Mouse (Mus musculus): ENCODE measurements at regions not wholly inside any gene's neighbourhood (a gene's known extent, or its start where the extent isn't known, plus 50 kb on each side); places are given as distances from the start of the nearest gene placed in this dataset.

- no peaks in the 10 kb centered on the region for H3K27me3 ChIP-seq (replicated peaks)
- no peak for ATAC-seq (replicated peaks)
- 82% methylated on average over 4 of the region's 4 CpGs for WGBS
These were observed 58.7 kb downstream of the Ccdc185 start for GRCm38 (mm10) chr1:182690323-182690722.

GRCm38 (mm10) chr1:182689741-182690140 is 59.2 kb downstream of the Ccdc185 start:
- H3K27ac ChIP-seq: no peak overlapping the region
- 83% methylated on average over 6 of the region's 6 CpGs for WGBS
- ATAC-seq (replicated peaks): no peak

More at GRCm38 (mm10) chr1:182690323-182690722, 58.7 kb downstream of the Ccdc185 start:
- Histone ChIP-seq H3K27ac (no peak overlapping the region), H3K9me3 (no peaks in the 10 kb centered on the region), H3K36me3 (replicated peaks) (no peaks in the 10 kb centered on the region), H3K4me3 (no peak overlapping the region), H3K4me2 (no peak overlapping the region), H3K9ac (no peak overlapping the region), H3K4me1 (peaks cover 8% of the 10 kb centered on the region)

GRCm38 (mm10) chr1:182687146-182687545 is 61.8 kb downstream of the Ccdc185 start:
- no peak overlapping the region for H3K27ac ChIP-seq
- WGBS: 72% methylated on average over 5 of the region's 5 CpGs

More at GRCm38 (mm10) chr1:182689741-182690140, 59.2 kb downstream of the Ccdc185 start:
- H3K4me2 ChIP-seq: no peak overlapping the region
- no peak overlapping the region for H3K4me3 ChIP-seq
- H3K36me3 ChIP-seq (replicated peaks): no peaks in the 10 kb centered on the region
- H3K4me1 ChIP-seq: peaks cover 8% of the 10 kb centered on the region
- H3K9me3 ChIP-seq: no peaks in the 10 kb centered on the region
- no peaks in the 10 kb centered on the region for H3K27me3 ChIP-seq (replicated peaks)
- H3K9ac ChIP-seq: no peak overlapping the region

GRCm38 (mm10) chr1:182686231-182686630 is 62.7 kb downstream of the Ccdc185 start:
- WGBS: 28% methylated on average over 5 of the region's 5 CpGs
- H3K4me3 ChIP-seq: no peak overlapping the region
- H3K27ac ChIP-seq: no peak overlapping the region; the same call in 1 of the 2 replicates
- H3K9ac ChIP-seq: no peak overlapping the region
- no peaks in the 10 kb centered on the region for H3K36me3 ChIP-seq (replicated peaks)
- H3K9me3 ChIP-seq: no peaks in the 10 kb centered on the region
- H3K4me2 ChIP-seq: no peak overlapping the region
- 0 out of 2 replicates have a peak, but pooled peaks have one; percentile 57 for ATAC-seq (replicated peaks)
- peaks cover 11% of the 10 kb centered on the region for H3K4me1 ChIP-seq
- H3K27me3 ChIP-seq (replicated peaks): no peaks in the 10 kb centered on the region

More at GRCm38 (mm10) chr1:182687146-182687545, 61.8 kb downstream of the Ccdc185 start:
- Histone ChIP-seq H3K4me2 (no peak overlapping the region), H3K4me1 (peaks cover 11% of the 10 kb centered on the region), H3K9ac (no peak overlapping the region), H3K9me3 (no peaks in the 10 kb centered on the region), H3K4me3 (no peak overlapping the region), H3K36me3 (replicated peaks) (no peaks in the 10 kb centered on the region), H3K27me3 (replicated peaks) (no peaks in the 10 kb centered on the region)
- no peak for ATAC-seq (replicated peaks)

GRCm38 (mm10) chr1:182682591-182683252 is 66.3 kb downstream of the Ccdc185 start:
- no peaks in the 10 kb centered on the region for H3K27me3 ChIP-seq (replicated peaks)
- ATAC-seq (replicated peaks): peak; percentile 51; the same call in 1 of the 2 replicates
- no peak overlapping the region for H3K27ac ChIP-seq
- H3K9me3 ChIP-seq: no peaks in the 10 kb centered on the region
- H3K9ac ChIP-seq: no peak overlapping the region
- peaks cover 11% of the 10 kb centered on the region for H3K4me1 ChIP-seq
- 51% methylated on average over 14 of the region's 14 CpGs for WGBS
- H3K36me3 ChIP-seq (replicated peaks): no peaks in the 10 kb centered on the region
- H3K4me2 ChIP-seq: no peak overlapping the region
- no peak overlapping the region for H3K4me3 ChIP-seq

All from midbrain, embryonic 15.5 days (tissue).